In the genomic region with DNA sequence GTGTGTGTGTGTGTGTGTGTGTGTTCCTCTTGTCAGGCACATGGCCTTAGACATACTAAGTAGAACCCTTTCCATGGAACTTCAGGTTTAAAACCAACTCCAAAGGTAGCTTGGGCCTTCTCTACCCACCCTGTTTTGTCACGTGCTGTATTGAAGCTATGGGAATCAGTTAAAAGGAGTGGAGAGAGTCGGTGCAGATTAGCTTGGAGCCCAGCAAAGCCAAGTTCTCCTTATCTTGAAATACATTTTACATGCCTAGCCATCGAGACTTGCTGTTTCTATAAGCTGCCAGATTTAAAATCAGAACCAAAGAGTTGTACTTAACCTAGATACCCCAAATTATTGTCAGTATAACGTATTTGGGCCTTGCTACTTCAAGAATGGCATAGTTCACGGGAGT, we compare ENCODE assay signal across 10 mouse cellular contexts. TPM values are rescaled to one million over a fixed set of nuclear protein-coding genes. Genes with fewer than 3 reads are reported as not detected.
DNase-seq lines count a peak whose midpoint lies in the region; ATAC-seq lines count a peak whose summit lies in the region.
"Had no signal": no experiment of that assay in that cellular context is flagged by ENCODE, and none has a peak within 500 bp of the region (broad histone marks: within the 10 kb centered on the region; RNA-seq: fewer than 3 reads in every experiment).

No protein-coding gene starts in this region.

- H3K9me3 ChIP-seq in heart, embryonic 13.5 days: no peaks in the 10 kb centered on the region
- H3K9me3 ChIP-seq in erythroblast, embryonic 14.5 days (ENCODE audit: control insufficient read depth, low read length): no peaks in the 10 kb centered on the region
- H3K9me3 ChIP-seq in liver, embryonic 15.5 days (replicated peaks): no peaks in the 10 kb centered on the region
- no peaks in the 10 kb centered on the region for H3K9me3 ChIP-seq in embryonic facial prominence, embryonic 10.5 days
- H3K9me3 ChIP-seq in hindbrain, embryonic 16.5 days (ENCODE audit: control insufficient read depth, low read length): no peaks in the 10 kb centered on the region

- peaks cover 13% of the 10 kb centered on the region for H3K36me3 ChIP-seq in heart, embryonic 13.5 days
- peaks cover 11% of the 10 kb centered on the region for H3K36me3 ChIP-seq in erythroblast, embryonic 14.5 days (ENCODE audit: control insufficient read depth)
- no peaks in the 10 kb centered on the region for H3K36me3 ChIP-seq in liver, embryonic 15.5 days (replicated peaks)
- no peaks in the 10 kb centered on the region; the same call in 1 of the 2 replicates for H3K36me3 ChIP-seq in embryonic facial prominence, embryonic 10.5 days (replicated peaks)
- no peaks in the 10 kb centered on the region for H3K36me3 ChIP-seq in hindbrain, embryonic 16.5 days (ENCODE audit: control insufficient read depth, insufficient read depth, low read length)

- H3K9ac ChIP-seq in heart, embryonic 13.5 days: peak overlapping the region; percentile 47; the same call in 1 of the 2 replicates
- no peak overlapping the region for H3K9ac ChIP-seq in liver, embryonic 15.5 days
- H3K9ac ChIP-seq in hindbrain, embryonic 16.5 days (ENCODE audit: low read depth, low read length): no peak overlapping the region

- intact Hi-C loops in heart, postnatal 36 days (cut with DNase I): loop anchor here (2.0 to 5.0 kb wide), 3 partner anchors 40 to 142 kb away; no protein-coding TSS in a partner anchor

- no peaks in the 10 kb centered on the region for H3K27me3 ChIP-seq in heart, embryonic 13.5 days (replicated peaks)
- peaks cover 36% of the 10 kb centered on the region for H3K27me3 ChIP-seq in erythroblast, embryonic 14.5 days (ENCODE audit: control insufficient read depth)
- peaks cover 27% of the 10 kb centered on the region; the same call in 1 of the 2 replicates for H3K27me3 ChIP-seq in liver, embryonic 15.5 days
- H3K27me3 ChIP-seq in embryonic facial prominence, embryonic 10.5 days (replicated peaks; ENCODE audit: low read depth, poor library complexity, severe bottlenecking): no peaks in the 10 kb centered on the region
- no peaks in the 10 kb centered on the region for H3K27me3 ChIP-seq in hindbrain, embryonic 16.5 days (replicated peaks; ENCODE audit: control insufficient read depth, insufficient read depth, low read length)

- H3K4me2 ChIP-seq in heart, embryonic 13.5 days: peak overlapping the region; percentile 47
- peak overlapping the region; percentile 61 for H3K4me2 ChIP-seq in liver, embryonic 15.5 days
- H3K4me2 ChIP-seq in hindbrain, embryonic 16.5 days (ENCODE audit: low read length): no peak overlapping the region

- no peak for ATAC-seq in heart, embryonic 13.5 days (ENCODE audit: extremely low read depth, insufficient number of reproducible peaks, low FRiP score, low TSS enrichment)
- ATAC-seq in liver, embryonic 15.5 days (ENCODE audit: insufficient read depth): peak; percentile 81
- no peak for ATAC-seq in hindbrain, embryonic 16.5 days

- peaks cover 97% of the 10 kb centered on the region for H3K4me1 ChIP-seq in heart, embryonic 13.5 days
- H3K4me1 ChIP-seq in erythroblast, embryonic 14.5 days (ENCODE audit: control insufficient read depth): peaks cover 69% of the 10 kb centered on the region
- H3K4me1 ChIP-seq in liver, embryonic 15.5 days (replicated peaks): peaks cover 84% of the 10 kb centered on the region
- peaks cover 35% of the 10 kb centered on the region for H3K4me1 ChIP-seq in embryonic facial prominence, embryonic 10.5 days
- H3K4me1 ChIP-seq in hindbrain, embryonic 16.5 days (ENCODE audit: control insufficient read depth, insufficient read depth, low read depth, low read length): peaks cover 10% of the 10 kb centered on the region

- H3K4me3 ChIP-seq in heart, embryonic 13.5 days: no peak overlapping the region
- H3K4me3 ChIP-seq in erythroblast, embryonic 14.5 days (replicated peaks): peak overlapping the region; percentile 60
- H3K4me3 ChIP-seq in liver, embryonic 15.5 days (replicated peaks): no peak overlapping the region
- no peak overlapping the region for H3K4me3 ChIP-seq in embryonic facial prominence, embryonic 10.5 days
- H3K4me3 ChIP-seq in hindbrain, embryonic 16.5 days (ENCODE audit: low read length): no peak overlapping the region

- DNase-seq in heart, postnatal 36 days: no peak
- peak; percentile 49 for DNase-seq in CD4-positive helper T cell, adult 2 months (ENCODE audit: low read depth, low spot score)
- no peak for DNase-seq in embryonic facial prominence, embryonic 10.5 days (ENCODE audit: low spot score)
- no peak for DNase-seq in right cerebral cortex, postnatal 14 days
- DNase-seq: gastrocnemius, postnatal 14 days; layer of hippocampus, postnatal 36 days had no signal

- 31% methylated on average over 5 of the region's 5 CpGs for whole genome bisulfite sequencing in heart, embryonic 13.5 days
- 19% methylated on average over 5 of the region's 5 CpGs for WGBS in liver, embryonic 15.5 days (ENCODE audit: insufficient replicate concordance)
- 91% methylated on average over 5 of the region's 5 CpGs for WGBS in embryonic facial prominence, embryonic 10.5 days
- 80% methylated on average over 5 of the region's 5 CpGs for WGBS in hindbrain, embryonic 16.5 days

- peak overlapping the region; percentile 80 for H3K27ac ChIP-seq in heart, embryonic 13.5 days (replicated peaks)
- peak overlapping the region; percentile 89 for H3K27ac ChIP-seq in liver, embryonic 15.5 days (replicated peaks)
- no peak overlapping the region for H3K27ac ChIP-seq in embryonic facial prominence, embryonic 10.5 days (replicated peaks)
- H3K27ac ChIP-seq in hindbrain, embryonic 16.5 days (ENCODE audit: low read depth, low read length): no peak overlapping the region

RNA-seq across cellular contexts. Expression of a gene that starts 44.7 kb away (rescaled TPM):
- polyA plus RNA-seq in heart, embryonic 13.5 days (2015; fragmentation: Nextera tagmentation; extraction: Ambion mirVana): 120 and 121 TPM in 2 replicates
- total RNA-seq in heart, postnatal 36 days (2021): 10 to 100 TPM; 45.2 to 48.6 TPM
- polyA plus RNA-seq in erythroblast, embryonic 14.5 days (2012): 0.09 and 0.18 TPM in 2 replicates
- 26.2 and 28.3 TPM in 2 replicates for polyA plus RNA-seq in liver, embryonic 15.5 days (2015; fragmentation: Nextera tagmentation; extraction: Ambion mirVana)
- polyA plus RNA-seq in embryonic facial prominence, embryonic 10.5 days (2016; fragmentation: Nextera tagmentation; extraction: Ambion mirVana): 61.7 and 67.2 TPM in 2 replicates
- 48.5 and 51.6 TPM in 2 replicates for polyA plus RNA-seq in hindbrain, embryonic 16.5 days (2015; fragmentation: Nextera tagmentation; extraction: Ambion mirVana)

Comparison
In these comparisons a context has a peak if more than half of its experiments do, and no peak if none do; other contexts are left out.
1. H3K27ac ChIP-seq: peak in heart, embryonic 13.5 days (single experiment) and liver, embryonic 15.5 days (single experiment); none in embryonic facial prominence, embryonic 10.5 days (single experiment) and hindbrain, embryonic 16.5 days (single experiment).
2. RNA of a gene that starts 44.7 kb away (polyA plus RNA-seq): 120 to 121 TPM in heart, embryonic 13.5 days, 61.7 to 67.2 TPM in embryonic facial prominence, embryonic 10.5 days, 48.5 to 51.6 TPM in hindbrain, embryonic 16.5 days and 26.2 to 28.3 TPM in liver, embryonic 15.5 days; 0.09 to 0.18 TPM in erythroblast, embryonic 14.5 days; every median in the first group is over 10 times any median in the second.